Mouse (Mus musculus) E14TG2a.4 (cell line): Measurements from ENCODE around the gene Entpd8.

Experiments used
- CTCF ChIP-seq: conservative IDR thresholded peaks from 2 replicates; pipeline ENCODE4 v1.5.1; 2014; ENCODE audit warnings: low read length
- POU5F1 ChIP-seq: IDR thresholded peaks from 2 replicates; pipeline ENCODE4 v1.6.1; 2014; ENCODE audit warnings: low read length, borderline replicate concordance

GRCm38 (mm10) chr2:25051450-25051849, 28.7 kb upstream of the Entpd8 start:
- TF ChIP-seq CTCF (no peak), POU5F1 (no peak)
